Mouse (Mus musculus): ENCODE data around the gene Il27ra.

GRCm38 (mm10) chr8:84027449-84027848, 14.9 kb downstream of the Il27ra start:
- TF ChIP-seq CTCF (IDR thresholded peaks at IDR 0.05; ENCODE audit: control insufficient read depth, insufficient read depth, insufficient replicate concordance, low read depth, low read length) (no peak), POLR2A (IDR thresholded peaks at IDR 0.05; ENCODE audit: control insufficient read depth, low read depth, low read length) (no peak)
